Mouse (Mus musculus) megakaryocyte, embryonic 14.5 days (primary cell): ENCODE measurements around the gene Prrg2. TPM values are rescaled to one million over a fixed set of nuclear protein-coding genes. Genes with fewer than 3 reads are reported as not detected.
A peak's percentile ranks its signal among the peaks of the same experiment; 100 is the strongest.
"Not testable (repeated sequence)": the region's sequence is repeated elsewhere in the genome, so short reads cannot be mapped to it uniquely, and the experiment has no call there.

Experiments used
- H3K27me3 ChIP-seq: replicated peaks from 2 replicates; pipeline ENCODE3; 2012; ENCODE audit warnings: inconsistent platforms
- H3K36me3 ChIP-seq: replicated peaks from 2 replicates; pipeline ENCODE3; 2012; ENCODE audit warnings: low read length, inconsistent platforms, mixed read lengths
- H3K4me1 ChIP-seq: 2 replicates; pipeline ENCODE4 v1.6.1; 2012; ENCODE audit warnings: inconsistent platforms
- H3K4me3 ChIP-seq: replicated peaks from 2 replicates; pipeline ENCODE3; 2012; ENCODE audit warnings: moderate library complexity, mild to moderate bottlenecking, inconsistent platforms
- H3K9me3 ChIP-seq: 2 replicates; pipeline ENCODE4 v1.6.1; 2012; ENCODE audit warnings: inconsistent platforms
- FLI1 ChIP-seq: IDR thresholded peaks from 2 replicates; pipeline ENCODE4 v1.6.1; 2012; ENCODE audit warnings: low read length, inconsistent platforms, mixed read lengths
- GATA1 ChIP-seq: IDR thresholded peaks from 3 replicates; pipeline ENCODE4 v1.6.1; 2012; ENCODE audit warnings: mixed read lengths, low read length, inconsistent platforms, borderline replicate concordance
- polyA plus RNA-seq: library from polyadenylated mRNA; stranded (reverse); fragments of >175 nt; gene quantifications from 2 replicates; pipeline ENCODE4 v1.2.3, GENCODE M21; 2012; ENCODE audit warnings: low replicate concordance; ENCODE audit not compliant: insufficient read depth

Prrg2 gene
- polyA plus RNA-seq: 91.5 and 106 TPM in 2 replicates

DNA sequence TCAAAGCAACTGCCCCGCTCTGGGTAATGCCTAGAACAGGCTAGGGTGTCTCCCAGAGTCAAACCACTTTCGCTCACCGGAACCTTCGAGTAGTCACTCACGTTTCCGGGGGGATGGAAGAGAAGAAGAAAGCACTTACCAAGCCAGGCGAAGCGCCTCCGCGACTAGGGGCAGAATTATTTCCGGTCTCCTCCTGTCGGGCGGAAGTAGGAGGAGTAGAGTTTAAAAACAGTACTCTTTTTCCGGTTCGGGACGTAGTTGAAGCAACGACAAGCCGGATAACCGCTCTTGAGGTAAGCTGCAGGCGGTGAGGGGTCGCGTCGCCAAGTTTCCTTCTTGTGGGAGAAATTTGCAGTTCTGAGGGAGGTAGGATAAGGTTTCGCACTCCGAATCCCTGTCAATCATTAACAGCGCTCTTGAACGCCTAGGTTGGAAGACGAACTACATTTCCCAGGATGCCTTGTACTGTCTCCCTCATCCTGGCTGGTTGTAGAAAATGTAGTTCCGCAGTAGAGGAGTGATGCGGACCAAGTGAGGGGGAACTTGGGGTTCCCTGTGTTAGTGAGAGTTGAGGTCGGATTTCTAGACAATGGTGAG lies at the start of gene Prrg2, which contains the start of gene Nosip:
Prrg2 (minus strand) TSS at position 439 of the 597 bp plus-strand sequence.
Nosip (plus strand) TSS at position 191 of the 597 bp plus-strand sequence.
- Histone ChIP-seq H3K27me3 (no peaks in the 10 kb centered on the region), H3K9me3 (no peaks in the 10 kb centered on the region), H3K36me3 (peaks cover 46% of the 10 kb centered on the region), H3K4me3 (peak within 1 kb of the TSS; percentile 97), H3K4me1 (peaks cover 61% of the 10 kb centered on the region)
- TF ChIP-seq FLI1 (peak; percentile 83), GATA1 (no peak)

GRCm38 (mm10) chr7:45111940-45112339 lies 49.5 kb upstream of the Prrg2 start:
- no peaks in the 10 kb centered on the region for H3K36me3 ChIP-seq
- peaks cover 37% of the 10 kb centered on the region for H3K4me1 ChIP-seq
- TF ChIP-seq GATA1 (no peak), FLI1 (no peak)
- H3K4me3 ChIP-seq: no peak overlapping the region
- peaks cover 4% of the 10 kb centered on the region; the same call in 1 of the 2 replicates for H3K9me3 ChIP-seq
- H3K27me3 ChIP-seq: peaks cover 27% of the 10 kb centered on the region

GRCm38 (mm10) chr7:45110089-45110488 lies 47.6 kb upstream of the Prrg2 start:
- H3K9me3 ChIP-seq, H3K36me3 ChIP-seq, H3K4me3 ChIP-seq: not testable (repeated sequence)

GRCm38 (mm10) chr7:45107052-45107645 lies 44.7 kb upstream of the Prrg2 start:
- Histone ChIP-seq H3K9me3 (peaks cover 4% of the 10 kb centered on the region; the same call in 1 of the 2 replicates), H3K36me3 (no peaks in the 10 kb centered on the region), H3K4me3 (no peak overlapping the region), H3K4me1 (peaks cover 36% of the 10 kb centered on the region), H3K27me3 (peaks cover 62% of the 10 kb centered on the region)
- TF ChIP-seq FLI1 (no peak), GATA1 (no peak)

More at GRCm38 (mm10) chr7:45110089-45110488, 47.6 kb upstream of the Prrg2 start:
- H3K27me3 ChIP-seq: peaks cover 44% of the 10 kb centered on the region
- H3K4me1 ChIP-seq: peaks cover 36% of the 10 kb centered on the region

DNA sequence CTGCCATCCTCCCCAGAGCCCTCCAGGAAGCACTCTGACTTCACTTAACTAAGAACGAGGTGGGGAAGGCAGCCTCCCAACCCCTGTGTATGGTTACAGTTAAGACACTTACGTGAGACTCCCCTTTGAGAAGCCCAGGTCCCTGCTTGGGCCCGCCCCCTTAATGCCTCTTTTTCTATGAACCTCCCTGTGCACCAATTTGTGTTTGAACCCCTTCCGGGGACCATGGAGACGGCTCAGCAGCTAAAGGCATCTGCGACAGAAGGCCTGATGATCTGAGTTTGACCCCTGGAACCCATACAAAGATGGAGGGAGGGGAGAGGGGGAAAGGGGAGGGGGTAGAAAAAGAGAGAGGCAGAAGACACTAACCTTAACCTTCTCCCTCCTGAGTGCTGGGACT lies 44.0 kb upstream of the Prrg2 start:
- Histone ChIP-seq H3K4me1 (peaks cover 33% of the 10 kb centered on the region), H3K27me3 (peaks cover 66% of the 10 kb centered on the region), H3K4me3 (no peak overlapping the region), H3K36me3 (no peaks in the 10 kb centered on the region), H3K9me3 (peaks cover 4% of the 10 kb centered on the region; the same call in 1 of the 2 replicates)
- no peak for TF ChIP-seq GATA1
- no peak for TF ChIP-seq FLI1

GRCm38 (mm10) chr7:45105491-45105890 lies 43.0 kb upstream of the Prrg2 start:
- no peak overlapping the region for H3K4me3 ChIP-seq
- H3K9me3 ChIP-seq: peaks cover 4% of the 10 kb centered on the region; the same call in 1 of the 2 replicates
- H3K36me3 ChIP-seq: no peaks in the 10 kb centered on the region
- H3K27me3 ChIP-seq: peaks cover 65% of the 10 kb centered on the region
- H3K4me1 ChIP-seq: peaks cover 31% of the 10 kb centered on the region
- TF ChIP-seq FLI1 (no peak), GATA1 (no peak)

DNA sequence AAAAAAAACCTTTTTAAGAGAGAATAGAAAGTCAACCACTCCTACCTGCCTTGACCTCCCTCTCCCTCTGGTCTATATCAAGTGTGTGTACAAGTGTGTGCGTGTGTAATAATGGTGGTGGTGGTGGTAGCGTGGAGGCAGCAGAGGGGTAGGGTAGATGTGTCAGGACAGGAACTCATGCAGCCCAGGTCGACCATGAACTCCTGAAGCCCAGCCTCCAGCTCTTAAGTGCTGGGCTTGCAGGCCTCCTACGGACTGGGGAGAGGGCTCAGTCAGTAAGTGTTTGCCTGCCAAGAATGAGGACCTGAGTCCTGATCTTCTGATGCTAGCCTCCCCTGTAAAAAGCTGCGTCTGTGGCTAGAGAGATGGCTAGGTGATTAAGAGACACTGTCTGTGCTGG lies 42.5 kb upstream of the Prrg2 start:
- no peak overlapping the region for H3K4me3 ChIP-seq
- peaks cover 70% of the 10 kb centered on the region for H3K27me3 ChIP-seq
- TF ChIP-seq FLI1 (no peak), GATA1 (no peak)
- H3K9me3 ChIP-seq: peaks cover 4% of the 10 kb centered on the region; the same call in 1 of the 2 replicates
- H3K4me1 ChIP-seq: peaks cover 26% of the 10 kb centered on the region
- no peaks in the 10 kb centered on the region for H3K36me3 ChIP-seq

GRCm38 (mm10) chr7:45103652-45104180 lies 41.2 kb upstream of the Prrg2 start, which contains the start of gene Fcgrt:
TSS of gene Fcgrt (minus strand) at chr7:45103851.
- no peak for TF ChIP-seq FLI1
- no peak for TF ChIP-seq GATA1
- Histone ChIP-seq H3K4me3 (peak within 1 kb of the TSS; percentile 79), H3K36me3 (no peaks in the 10 kb centered on the region), H3K4me1 (peaks cover 29% of the 10 kb centered on the region), H3K27me3 (peaks cover 65% of the 10 kb centered on the region), H3K9me3 (peaks cover 4% of the 10 kb centered on the region; the same call in 1 of the 2 replicates)

- Histone ChIP-seq H3K4me1 (peaks cover 35% of the 10 kb centered on the region), H3K9me3 (peaks cover 4% of the 10 kb centered on the region; the same call in 1 of the 2 replicates), H3K4me3 (peak overlapping the region; percentile 79), H3K27me3 (peaks cover 62% of the 10 kb centered on the region), H3K36me3 (no peaks in the 10 kb centered on the region)
- no peak for TF ChIP-seq GATA1
- no peak for TF ChIP-seq FLI1
These were observed 40.6 kb upstream of the Prrg2 start for GRCm38 (mm10) chr7:45102940-45103585.
